Comparison of ENCODE assay signal across 17 mouse cellular contexts in the genomic region with DNA sequence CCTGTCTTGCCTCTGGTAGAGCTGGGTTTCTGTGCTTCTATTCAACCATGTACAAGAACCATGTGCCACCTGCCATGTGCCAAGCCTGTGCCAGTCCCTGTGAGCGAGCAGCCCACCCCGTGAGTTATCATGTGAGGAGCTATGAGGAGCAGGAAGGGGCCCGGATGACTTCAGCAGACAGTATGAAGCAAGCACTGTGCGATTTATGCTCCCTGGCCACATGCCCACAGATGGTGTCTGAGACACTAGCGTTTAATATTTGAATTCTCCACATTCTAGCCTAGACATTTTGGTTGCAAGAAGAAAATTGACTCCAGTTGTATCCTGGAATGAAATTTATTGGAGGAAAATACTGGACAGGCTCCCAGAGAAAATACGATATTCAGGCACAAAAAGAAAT. TPM values are rescaled to one million over a fixed set of nuclear protein-coding genes. Genes with fewer than 3 reads are reported as not detected.
A peak's percentile ranks its signal among the peaks of the same experiment; 100 is the strongest.
DNase-seq lines count a peak whose midpoint lies in the region; ATAC-seq and TF ChIP-seq lines count a peak whose summit lies in the region.
"Had no signal": no experiment of that assay in that cellular context is flagged by ENCODE, and none has a peak within 500 bp of the region (broad histone marks: within the 10 kb centered on the region; RNA-seq: fewer than 3 reads in every experiment).

No protein-coding gene starts in this region.

- ATAC-seq in stomach, embryonic 14.5 days (ENCODE audit: insufficient number of reproducible peaks, insufficient read depth, low FRiP score, low read depth): 0 out of 2 replicates have a peak, but pooled peaks have one; percentile 17
- no peak for ATAC-seq in stomach, postnatal 0 days (ENCODE audit: low FRiP score, low TSS enrichment)
- ATAC-seq: forebrain, embryonic 16.5 days; hindbrain, postnatal 0 days had no signal

- no peak overlapping the region for H3K27ac ChIP-seq in stomach, embryonic 14.5 days (ENCODE audit: low read length)
- no peak overlapping the region; the same call in 1 of the 2 replicates for H3K27ac ChIP-seq in stomach, postnatal 0 days (replicated peaks)
- H3K27ac ChIP-seq in hindbrain, embryonic 10.5 days: no peak overlapping the region
- H3K27ac ChIP-seq: hindbrain, postnatal 0 days; layer of hippocampus, adult 2 months; liver, embryonic 15.5 days; midbrain, embryonic 12.5 days had no signal

- no peaks in the 10 kb centered on the region for H3K36me3 ChIP-seq in stomach, embryonic 14.5 days (ENCODE audit: control insufficient read depth, insufficient read depth, low read length)
- no peaks in the 10 kb centered on the region for H3K36me3 ChIP-seq in stomach, postnatal 0 days (ENCODE audit: control insufficient read depth, insufficient read depth, low read length)
- H3K36me3 ChIP-seq in hindbrain, embryonic 10.5 days: no peaks in the 10 kb centered on the region
- H3K36me3 ChIP-seq: liver, embryonic 15.5 days; midbrain, embryonic 12.5 days had no signal

- no peak for TF ChIP-seq EP300 in stomach, postnatal 0 days (optimal IDR thresholded peaks at IDR 0.05)

- TF ChIP-seq CTCF in stomach, postnatal 0 days (IDR thresholded peaks at IDR 0.05; ENCODE audit: low read depth): no peak

- WGBS in stomach, embryonic 14.5 days: 43% methylated on average over 6 of the region's 6 CpGs
- 45% methylated on average over 6 of the region's 6 CpGs for WGBS in stomach, postnatal 0 days
- WGBS in hindbrain, embryonic 10.5 days: 86% methylated on average over 6 of the region's 6 CpGs

- H3K27me3 ChIP-seq in stomach, embryonic 14.5 days (ENCODE audit: control insufficient read depth, insufficient read depth, low read length): 0 out of 2 replicates have a peak, but pooled peaks cover 3% of the 10 kb centered on the region
- no peaks in the 10 kb centered on the region for H3K27me3 ChIP-seq in stomach, postnatal 0 days (ENCODE audit: control insufficient read depth, insufficient read depth, low read length)
- peaks cover 28% of the 10 kb centered on the region for H3K27me3 ChIP-seq in hindbrain, embryonic 10.5 days (ENCODE audit: insufficient read depth, poor library complexity, severe bottlenecking)

- H3K4me1 ChIP-seq in stomach, embryonic 14.5 days (ENCODE audit: control insufficient read depth, insufficient read depth, low read length): no peaks in the 10 kb centered on the region
- 0 out of 2 replicates have a peak, but pooled peaks cover 2% of the 10 kb centered on the region for H3K4me1 ChIP-seq in stomach, postnatal 0 days (replicated peaks; ENCODE audit: control insufficient read depth, insufficient read depth)
- peaks cover 12% of the 10 kb centered on the region for H3K4me1 ChIP-seq in hindbrain, embryonic 10.5 days (replicated peaks)

- peak; percentile 43 for DNase-seq in adrenal gland, adult 2 months
- no peak for DNase-seq in adrenal gland, adult 8-10 months
- peak; percentile 87 for DNase-seq in kidney, postnatal 10 days
- no peak for DNase-seq in kidney, adult 9 months
- no peak for DNase-seq in stomach, postnatal 0 days (ENCODE audit: low spot score)
- DNase-seq in lung, postnatal 14 days: peak; percentile 43
- DNase-seq in hindbrain, embryonic 10.5 days (ENCODE audit: low spot score): no peak
- DNase-seq: cerebellum, adult 9-11 months; heart, adult 18-20 months; heart, postnatal 10 days; thymus, postnatal 4 days had no signal

- H3K4me2 ChIP-seq in stomach, embryonic 14.5 days (replicated peaks; ENCODE audit: low read depth, low read length): no peak overlapping the region
- no peak overlapping the region for H3K4me2 ChIP-seq in stomach, postnatal 0 days (replicated peaks; ENCODE audit: low read depth)
- H3K4me2 ChIP-seq: liver, embryonic 15.5 days; midbrain, embryonic 12.5 days had no signal

- no peak overlapping the region for H3K9ac ChIP-seq in stomach, embryonic 14.5 days (replicated peaks; ENCODE audit: low read depth, low read length)
- H3K9ac ChIP-seq in stomach, postnatal 0 days (ENCODE audit: low read length): no peak overlapping the region
- H3K9ac ChIP-seq: liver, embryonic 15.5 days; midbrain, embryonic 12.5 days had no signal

- no peak overlapping the region for H3K4me3 ChIP-seq in stomach, embryonic 14.5 days (ENCODE audit: low read depth, low read length)
- no peak overlapping the region for H3K4me3 ChIP-seq in stomach, postnatal 0 days (ENCODE audit: low read depth, low read length)
- H3K4me3 ChIP-seq in hindbrain, embryonic 10.5 days: no peak overlapping the region
- H3K4me3 ChIP-seq: layer of hippocampus, adult 2 months; liver, embryonic 15.5 days; midbrain, embryonic 12.5 days had no signal

- no peaks in the 10 kb centered on the region for H3K9me3 ChIP-seq in stomach, embryonic 14.5 days (ENCODE audit: control insufficient read depth, low read depth, low read length)
- H3K9me3 ChIP-seq in stomach, postnatal 0 days (ENCODE audit: control insufficient read depth, low read length): no peaks in the 10 kb centered on the region
- H3K9me3 ChIP-seq in hindbrain, embryonic 10.5 days: no peaks in the 10 kb centered on the region
- H3K9me3 ChIP-seq: liver, embryonic 15.5 days; midbrain, embryonic 12.5 days had no signal

RNA-seq across cellular contexts. Expression of a gene that starts 3.9 kb away (rescaled TPM):
- total RNA-seq in adrenal gland, adult 2 months (2021): 1 to 10 TPM; 1.6 to 3.4 TPM
- polyA plus RNA-seq in adrenal gland, adult 2 months (2012; rRNA removed): 11.5 and 15.5 TPM in 2 replicates
- total RNA-seq in adrenal gland, adult 8-10 months (2022): 1 to 10 TPM; 2.0 to 4.2 (median 3.6) TPM
- 3.6 and 4.8 TPM in 2 replicates for polyA plus RNA-seq in stomach, embryonic 14.5 days (2014; fragmentation: Nextera tagmentation; extraction: Ambion mirVana)
- polyA plus RNA-seq in stomach, postnatal 0 days (2015; fragmentation: Nextera tagmentation; extraction: Ambion mirVana): 8.2 and 8.7 TPM in 2 replicates
- polyA plus RNA-seq in hindbrain, embryonic 10.5 days (2016; fragmentation: Nextera tagmentation; extraction: Ambion mirVana): 0.29 and 0.55 TPM in 2 replicates

RNA-seq across cellular contexts. Expression of a gene that starts 19.1 kb away (rescaled TPM):
- total RNA-seq in adrenal gland, adult 2 months (2021): 1 to 10 TPM; 4.1 to 6.6 TPM
- 17.9 and 19.8 TPM in 2 replicates for polyA plus RNA-seq in adrenal gland, adult 2 months (2012; rRNA removed)
- total RNA-seq in adrenal gland, adult 8-10 months (2022): 1 to 10 TPM; 5.1 to 6.4 (median 6.3) TPM
- polyA plus RNA-seq in stomach, embryonic 14.5 days (2014; fragmentation: Nextera tagmentation; extraction: Ambion mirVana): 0.22 and 0.48 TPM in 2 replicates
- polyA plus RNA-seq in stomach, postnatal 0 days (2015; fragmentation: Nextera tagmentation; extraction: Ambion mirVana): 0.34 and 0.38 TPM in 2 replicates
- polyA plus RNA-seq in hindbrain, embryonic 10.5 days (2016; fragmentation: Nextera tagmentation; extraction: Ambion mirVana): 0.10 and 0.16 TPM in 2 replicates

RNA-seq across cellular contexts. Expression of a gene that starts 24.6 kb away (rescaled TPM):
- 1 to 10 TPM; 5.9 to 6.1 TPM for total RNA-seq in adrenal gland, adult 2 months (2021)
- polyA plus RNA-seq in adrenal gland, adult 2 months (2012; rRNA removed): 30.4 and 56.7 TPM in 2 replicates
- 1 to 10 TPM; 5.6 to 7.2 (median 6.3) TPM for total RNA-seq in adrenal gland, adult 8-10 months (2022)
- polyA plus RNA-seq in stomach, embryonic 14.5 days (2014; fragmentation: Nextera tagmentation; extraction: Ambion mirVana): 23.8 and 24.4 TPM in 2 replicates
- polyA plus RNA-seq in stomach, postnatal 0 days (2015; fragmentation: Nextera tagmentation; extraction: Ambion mirVana): 10.1 and 10.3 TPM in 2 replicates
- polyA plus RNA-seq in hindbrain, embryonic 10.5 days (2016; fragmentation: Nextera tagmentation; extraction: Ambion mirVana): 4.9 and 6.1 TPM in 2 replicates

RNA-seq across cellular contexts. Expression of a gene that starts 59.6 kb away (rescaled TPM):
- 10 to 100 TPM in 1 of 2 experiments, 1 to 10 TPM in 1; 6.9 to 12.6 TPM for total RNA-seq in adrenal gland, adult 2 months (2021)
- 9.4 and 16.4 TPM in 2 replicates for polyA plus RNA-seq in adrenal gland, adult 2 months (2012; rRNA removed)
- total RNA-seq in adrenal gland, adult 8-10 months (2022): 10 to 100 TPM in 2 of 4 experiments, 1 to 10 TPM in 2; 8.1 to 16.8 (median 10.4) TPM
- polyA plus RNA-seq in stomach, embryonic 14.5 days (2014; fragmentation: Nextera tagmentation; extraction: Ambion mirVana): 12.3 and 14.2 TPM in 2 replicates
- polyA plus RNA-seq in stomach, postnatal 0 days (2015; fragmentation: Nextera tagmentation; extraction: Ambion mirVana): 4.2 TPM in 2 replicates
- 6.4 and 7.6 TPM in 2 replicates for polyA plus RNA-seq in hindbrain, embryonic 10.5 days (2016; fragmentation: Nextera tagmentation; extraction: Ambion mirVana)

Comparison
In these comparisons a context has a peak if more than half of its experiments do, and no peak if none do; other contexts are left out.
1. DNase-seq: peak in adrenal gland, adult 2 months (single experiment), kidney, postnatal 10 days (single experiment) and lung, postnatal 14 days (single experiment); none in adrenal gland, adult 8-10 months (single experiment), kidney, adult 9 months (single experiment), stomach, postnatal 0 days (single experiment) and hindbrain, embryonic 10.5 days (single experiment).
2. RNA of a gene that starts 19.1 kb away (polyA plus RNA-seq): 17.9 to 19.8 TPM in adrenal gland, adult 2 months; 0.34 to 0.38 TPM in stomach, postnatal 0 days, 0.22 to 0.48 TPM in stomach, embryonic 14.5 days and 0.10 to 0.16 TPM in hindbrain, embryonic 10.5 days; every median in the first group is over 10 times any median in the second.